Mouse (Mus musculus) lung, embryonic 15.5 days (tissue): ENCODE data around the gene Crocc. TPM values are rescaled to one million over a fixed set of nuclear protein-coding genes. Genes with fewer than 3 reads are reported as not detected.
A peak's percentile ranks its signal among the peaks of the same experiment; 100 is the strongest.

Experiments
- ATAC-seq: fragments of 200-750 bp; cut with Nextera tagmentation; 2 replicates; pipeline ENCODE4 v1.8.0; 2017; ENCODE audit warnings: moderate number of reproducible peaks, borderline replicate concordance; ENCODE audit not compliant: low FRiP score, low TSS enrichment; ENCODE audit errors: extremely low read depth
- H3K27ac ChIP-seq: fragments of 300-500 bp; sonication (generic); 2 replicates; pipeline ENCODE4 v1.5.1; 2015; ENCODE audit warnings: moderate library complexity, mild to moderate bottlenecking, inconsistent platforms
- H3K27me3 ChIP-seq: fragments of 300-500 bp; sonication (generic); 2 replicates; pipeline ENCODE4 v1.6.1; 2015; ENCODE audit warnings: inconsistent platforms
- H3K36me3 ChIP-seq: fragments of 300-500 bp; sonication (generic); 2 replicates; pipeline ENCODE4 v1.6.1; 2015; ENCODE audit warnings: inconsistent platforms
- H3K4me1 ChIP-seq: fragments of 300-500 bp; sonication (generic); 2 replicates; pipeline ENCODE4 v1.6.1; 2015; ENCODE audit warnings: inconsistent platforms
- H3K4me2 ChIP-seq: fragments of 300-500 bp; sonication (generic); 2 replicates; pipeline ENCODE4 v1.6.1; 2015; ENCODE audit warnings: inconsistent platforms, mild to moderate bottlenecking, moderate library complexity
- H3K4me3 ChIP-seq: fragments of 300-500 bp; sonication (generic); 2 replicates; pipeline ENCODE4 v1.5.1; 2015; ENCODE audit warnings: mild to moderate bottlenecking, inconsistent platforms
- H3K9ac ChIP-seq: fragments of 300-500 bp; sonication (generic); 2 replicates; pipeline ENCODE4 v1.6.1; 2015; ENCODE audit warnings: inconsistent platforms
- H3K9me3 ChIP-seq: fragments of 300-500 bp; sonication (generic); 2 replicates; pipeline ENCODE4 v1.6.1; 2016; ENCODE audit warnings: inconsistent platforms
- WGBS: fragments of 180-500 bp; shearing (Covaris S2); methylation state at CpG from one replicate; pipeline ENCODE4 v1.1.7; 2015; 5-methylcytosine and 5-hydroxymethylcytosine counted together
- polyA plus RNA-seq: library from polyadenylated mRNA; unstranded; fragments of >200 nt; fragmentation: Nextera tagmentation; extraction: Ambion mirVana; gene quantifications from 2 replicates; pipeline ENCODE4 v1.2.1, GENCODE M21; 2015

Gene Crocc
- polyA plus RNA-seq, 1 experiment from 2014 or later, result 7.6 TPM

GRCm38 (mm10) chr4:141016311-141016710 lies 44.0 kb downstream of the Crocc start:
- H3K9ac ChIP-seq, result no peak overlapping the region
- H3K4me3 ChIP-seq, result no peak overlapping the region
- peaks cover 28% of the 10 kb centered on the region for H3K36me3 ChIP-seq
- no peak for ATAC-seq
- no peaks in the 10 kb centered on the region for H3K27me3 ChIP-seq
- no peaks in the 10 kb centered on the region for H3K9me3 ChIP-seq
- 65% methylated on average over 9 of the region's 9 CpGs for WGBS
- no peak overlapping the region; the same call in 1 of the 2 replicates for H3K27ac ChIP-seq
- H3K4me1 ChIP-seq, result peaks cover 58% of the 10 kb centered on the region
- H3K4me2 ChIP-seq, result no peak overlapping the region

DNA sequence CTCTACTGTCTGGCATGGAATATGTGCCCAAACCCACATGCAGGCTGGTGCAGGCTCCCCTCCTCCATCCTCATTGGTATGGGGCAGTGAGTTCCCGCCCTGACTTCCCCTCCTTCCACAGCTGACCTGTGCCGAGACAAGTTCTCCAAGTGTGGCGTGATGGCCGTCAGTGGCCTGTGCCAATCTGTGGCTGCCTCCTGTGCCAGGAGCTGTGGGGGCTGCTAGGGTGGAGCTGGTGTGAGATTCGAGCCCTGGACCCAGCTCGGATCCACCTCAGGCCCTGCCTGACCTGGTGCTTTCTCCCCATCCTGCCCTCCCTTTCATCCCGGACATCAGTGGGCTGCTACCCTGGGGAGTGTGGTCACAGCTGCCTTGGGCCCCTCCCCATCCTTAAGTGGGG lies 45.0 kb downstream of the Crocc start:
- Histone ChIP-seq H3K4me1 (peaks cover 50% of the 10 kb centered on the region), H3K36me3 (peaks cover 28% of the 10 kb centered on the region), H3K9ac (no peak overlapping the region)

DNA sequence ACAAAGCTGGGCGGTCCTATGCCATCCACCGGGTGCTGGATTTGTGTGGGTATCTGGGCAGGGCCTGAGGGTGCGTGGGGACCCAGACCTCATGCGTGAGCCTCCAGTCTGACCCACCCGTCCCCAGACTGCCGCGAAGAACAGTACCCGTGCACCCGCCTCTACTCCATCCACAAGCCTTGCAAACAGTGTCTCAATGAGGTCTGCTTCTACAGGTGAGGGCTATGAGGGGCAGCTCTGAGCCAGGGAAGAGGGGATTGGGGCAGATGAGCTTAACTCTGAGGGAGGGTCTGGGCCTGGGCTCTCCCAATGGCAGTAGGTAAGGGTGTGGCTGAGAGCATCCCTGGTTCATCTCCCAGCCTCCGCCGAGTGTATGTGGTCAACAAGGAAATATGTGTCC lies 45.5 kb downstream of the Crocc start:
- Histone ChIP-seq H3K4me1 (peaks cover 50% of the 10 kb centered on the region), H3K9ac (no peak overlapping the region), H3K36me3 (peaks cover 28% of the 10 kb centered on the region), H3K4me2 (no peak overlapping the region), H3K27ac (0 out of 2 replicates have a peak overlapping the region, but pooled peaks have one; percentile 10), H3K4me3 (no peak overlapping the region), H3K9me3 (no peaks in the 10 kb centered on the region), H3K27me3 (no peaks in the 10 kb centered on the region)
- no peak for ATAC-seq
- 85% methylated on average over 11 of the region's 11 CpGs for WGBS

More for the DNA sequence above, 45.0 kb downstream of the Crocc start:
- Histone ChIP-seq H3K9me3 (no peaks in the 10 kb centered on the region), H3K4me3 (no peak overlapping the region), H3K4me2 (no peak overlapping the region), H3K27me3 (no peaks in the 10 kb centered on the region), H3K27ac (0 out of 2 replicates have a peak overlapping the region, but pooled peaks have one; percentile 10)
- 54% methylated on average over 7 of the region's 7 CpGs for WGBS
- ATAC-seq, result no peak

- Histone ChIP-seq H3K27ac (no peak overlapping the region), H3K4me1 (peaks cover 44% of the 10 kb centered on the region), H3K36me3 (peaks cover 28% of the 10 kb centered on the region), H3K4me2 (no peak overlapping the region), H3K9me3 (no peaks in the 10 kb centered on the region), H3K4me3 (no peak overlapping the region), H3K27me3 (no peaks in the 10 kb centered on the region), H3K9ac (no peak overlapping the region)
- 66% methylated on average over 8 of the region's 8 CpGs for WGBS
- no peak for ATAC-seq
These were observed 46.2 kb downstream of the Crocc start for GRCm38 (mm10) chr4:141014114-141014513.

GRCm38 (mm10) chr4:141012558-141012957 lies 47.8 kb downstream of the Crocc start:
- Histone ChIP-seq H3K27me3 (no peaks in the 10 kb centered on the region), H3K36me3 (peaks cover 30% of the 10 kb centered on the region), H3K4me2 (peak overlapping the region; percentile 72), H3K9ac (no peak overlapping the region), H3K9me3 (no peaks in the 10 kb centered on the region), H3K4me1 (peaks cover 41% of the 10 kb centered on the region), H3K27ac (no peak overlapping the region), H3K4me3 (no peak overlapping the region)
- WGBS, result 74% methylated on average over 10 of the region's 10 CpGs
- no peak for ATAC-seq

GRCm38 (mm10) chr4:141011556-141012328 lies 48.6 kb downstream of the Crocc start:
- H3K36me3 ChIP-seq, result peaks cover 35% of the 10 kb centered on the region
- peaks cover 41% of the 10 kb centered on the region for H3K4me1 ChIP-seq
- H3K27ac ChIP-seq, result peak overlapping the region; percentile 91

GRCm38 (mm10) chr4:141010941-141011429 lies 49.4 kb downstream of the Crocc start:
- under 1% methylated on average over 17 of the region's 17 CpGs for WGBS
- peaks cover 38% of the 10 kb centered on the region for H3K36me3 ChIP-seq
- ATAC-seq, result peak; percentile 53; the same call in 1 of the 2 replicates

More at GRCm38 (mm10) chr4:141011556-141012328, 48.6 kb downstream of the Crocc start:
- WGBS, result 39% methylated on average over 14 of the region's 14 CpGs
- Histone ChIP-seq H3K9me3 (no peaks in the 10 kb centered on the region), H3K27me3 (no peaks in the 10 kb centered on the region), H3K4me3 (peak overlapping the region; percentile 60), H3K9ac (peak overlapping the region; percentile 64), H3K4me2 (peak overlapping the region; percentile 72)
- ATAC-seq, result no peak

DNA sequence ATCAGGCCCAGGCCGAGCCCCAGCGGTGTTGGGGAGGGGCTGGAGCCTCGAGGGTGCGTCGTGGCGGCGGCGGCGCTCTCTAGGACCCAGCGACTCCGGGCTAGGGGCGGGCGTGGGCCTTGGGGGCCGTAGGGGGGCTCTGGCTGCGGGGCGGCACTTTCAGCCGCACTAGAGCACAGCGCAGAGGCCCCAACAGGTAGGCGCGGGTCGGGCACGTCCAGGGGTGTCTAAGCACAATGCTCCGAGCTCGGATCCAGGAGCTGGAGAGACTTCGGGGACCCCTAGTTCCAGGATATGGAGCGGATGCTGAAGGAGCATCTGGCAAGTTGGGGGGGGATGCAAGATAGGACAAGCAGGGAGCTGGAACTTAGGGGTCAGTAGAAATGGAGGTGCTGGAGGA lies 49.8 kb downstream of the Crocc start:
- Histone ChIP-seq H3K4me3 (peak overlapping the region; percentile 60), H3K9me3 (no peaks in the 10 kb centered on the region), H3K36me3 (peaks cover 38% of the 10 kb centered on the region), H3K4me2 (peak overlapping the region; percentile 72), H3K4me1 (peaks cover 35% of the 10 kb centered on the region), H3K27me3 (no peaks in the 10 kb centered on the region), H3K27ac (peak overlapping the region; percentile 91), H3K9ac (peak overlapping the region; percentile 64)
- ATAC-seq, result peak; percentile 80
- WGBS, result 0% methylated on average over 26 of the region's 26 CpGs

More at GRCm38 (mm10) chr4:141010941-141011429, 49.4 kb downstream of the Crocc start:
- Histone ChIP-seq H3K27ac (peak overlapping the region; percentile 91), H3K4me1 (peaks cover 39% of the 10 kb centered on the region), H3K4me2 (peak overlapping the region; percentile 72), H3K4me3 (peak overlapping the region; percentile 60), H3K9me3 (no peaks in the 10 kb centered on the region), H3K27me3 (no peaks in the 10 kb centered on the region), H3K9ac (peak overlapping the region; percentile 64)

DNA sequence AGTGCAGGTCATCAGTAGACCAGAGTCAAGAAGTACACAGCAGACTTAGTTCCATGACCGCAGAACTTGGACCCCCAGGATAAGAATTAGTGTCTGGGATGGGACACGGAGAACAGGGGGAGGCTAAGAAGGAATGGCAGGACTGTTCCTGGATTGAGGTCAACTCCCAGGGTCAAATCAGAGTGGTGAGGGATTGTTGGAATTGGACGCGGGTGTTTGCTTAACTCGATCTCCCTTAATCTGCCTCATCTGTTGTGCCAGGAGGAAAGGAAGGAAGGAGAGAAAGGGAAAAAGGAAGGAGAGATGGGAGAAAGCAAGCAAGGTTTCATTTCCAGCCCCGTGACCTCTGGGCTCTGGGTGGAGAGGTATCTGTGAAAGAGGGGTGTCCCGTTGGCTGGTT lies 50.2 kb downstream of the Crocc start, which contains the start of gene Mfap2:
TSS of gene Mfap2 (plus strand) at position 301 of the 400 bp plus-strand sequence.
- ATAC-seq, result no peak
- Histone ChIP-seq H3K4me1 (peaks cover 31% of the 10 kb centered on the region), H3K9ac (peak within 1 kb of the TSS; percentile 64), H3K27me3 (no peaks in the 10 kb centered on the region), H3K9me3 (no peaks in the 10 kb centered on the region), H3K4me3 (peak within 1 kb of the TSS; percentile 60), H3K36me3 (peaks cover 38% of the 10 kb centered on the region), H3K27ac (peak within 1 kb of the TSS; percentile 91), H3K4me2 (peak within 1 kb of the TSS; percentile 72)
- 14% methylated on average over 7 of the region's 7 CpGs for WGBS

GRCm38 (mm10) chr4:141008028-141008427 lies 52.3 kb downstream of the Crocc start:
- no peak overlapping the region for H3K9ac ChIP-seq
- H3K4me2 ChIP-seq, result no peak overlapping the region
- H3K27me3 ChIP-seq, result no peaks in the 10 kb centered on the region
- WGBS, result 78% methylated on average over 8 of the region's 8 CpGs
- no peaks in the 10 kb centered on the region for H3K9me3 ChIP-seq
- H3K36me3 ChIP-seq, result peaks cover 34% of the 10 kb centered on the region
- H3K27ac ChIP-seq, result no peak overlapping the region
- ATAC-seq, result no peak
- H3K4me3 ChIP-seq, result no peak overlapping the region
- H3K4me1 ChIP-seq, result peaks cover 24% of the 10 kb centered on the region

GRCm38 (mm10) chr4:141005983-141006382 lies 54.4 kb downstream of the Crocc start:
- no peaks in the 10 kb centered on the region for H3K27me3 ChIP-seq
- no peak overlapping the region for H3K4me2 ChIP-seq
- no peak for ATAC-seq
- H3K4me1 ChIP-seq, result peaks cover 6% of the 10 kb centered on the region; the same call in 1 of the 2 replicates
- no peaks in the 10 kb centered on the region for H3K9me3 ChIP-seq
- peaks cover 46% of the 10 kb centered on the region for H3K36me3 ChIP-seq
- H3K4me3 ChIP-seq, result no peak overlapping the region
- H3K9ac ChIP-seq, result no peak overlapping the region
- WGBS, result 74% methylated on average over 13 of the region's 13 CpGs
- H3K27ac ChIP-seq, result no peak overlapping the region

DNA sequence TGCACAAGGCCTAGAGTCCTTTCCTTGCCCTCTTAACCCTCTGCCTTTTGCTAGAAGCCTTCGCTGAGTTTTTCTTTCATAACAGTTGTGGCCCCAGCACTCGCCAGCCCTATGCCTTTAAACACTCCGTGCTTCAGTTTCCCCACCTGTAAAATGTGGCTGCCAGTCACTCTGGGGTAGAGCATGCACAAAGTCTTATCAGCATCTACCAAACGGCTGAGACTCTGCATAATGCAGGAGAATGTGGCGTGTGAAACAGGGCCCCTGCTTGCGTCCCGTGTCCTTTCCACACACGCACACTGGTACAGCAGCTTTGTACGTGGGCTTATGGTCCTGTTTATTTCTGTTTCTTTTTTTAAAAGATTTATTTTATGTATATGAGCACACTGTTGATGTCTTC lies 63.5 kb downstream of the Crocc start:
- Histone ChIP-seq H3K4me2 (no peak overlapping the region), H3K9ac (no peak overlapping the region), H3K36me3 (peaks cover 65% of the 10 kb centered on the region), H3K9me3 (no peaks in the 10 kb centered on the region), H3K27ac (no peak overlapping the region), H3K27me3 (no peaks in the 10 kb centered on the region), H3K4me1 (no peaks in the 10 kb centered on the region), H3K4me3 (no peak overlapping the region)
- WGBS, result 93% methylated on average over 9 of the region's 9 CpGs
- no peak for ATAC-seq
